Mouse (Mus musculus) heart, postnatal 0 days (tissue): Measurements from ENCODE around the gene Itch. TPM values are rescaled to one million over a fixed set of nuclear protein-coding genes. Genes with fewer than 3 reads are reported as not detected.

Experiments used
- ATAC-seq: fragments of 200-750 bp; cut with Nextera tagmentation; 2 replicates; pipeline ENCODE4 v1.8.0; 2017; ENCODE audit warnings: low read depth, moderate number of reproducible peaks, moderate library complexity; ENCODE audit not compliant: insufficient read depth
- DNase-seq: peaks from one replicate; pipeline ENCODE4 v3.0.0-alpha.2; 2016; ENCODE audit warnings: low spot score
- H3K27ac ChIP-seq: fragments of 300-500 bp; sonication (generic); 2 replicates; pipeline ENCODE4 v1.5.1; 2014; ENCODE audit warnings: low read depth, mild to moderate bottlenecking
- H3K27me3 ChIP-seq: fragments of 300-500 bp; sonication (generic); 2 replicates; pipeline ENCODE4 v1.6.1; 2014; ENCODE audit warnings: low read length, mixed read lengths; ENCODE audit not compliant: control insufficient read depth, insufficient read depth
- H3K36me3 ChIP-seq: fragments of 300-500 bp; sonication (generic); replicated peaks from 2 replicates; pipeline ENCODE4 v1.6.1; 2014; ENCODE audit warnings: low read length, mixed read lengths; ENCODE audit not compliant: control insufficient read depth, insufficient read depth
- H3K4me1 ChIP-seq: fragments of 300-500 bp; sonication (generic); 2 replicates; pipeline ENCODE4 v1.6.1; 2014; ENCODE audit warnings: antibody characterized with exemption; ENCODE audit not compliant: control insufficient read depth, insufficient read depth
- H3K4me2 ChIP-seq: fragments of 300-500 bp; sonication (generic); 2 replicates; pipeline ENCODE4 v1.6.1; 2014; ENCODE audit warnings: low read depth, mild to moderate bottlenecking, low read length, moderate library complexity
- H3K4me3 ChIP-seq: fragments of 300-500 bp; sonication (generic); 2 replicates; pipeline ENCODE4 v1.5.1; 2014; ENCODE audit warnings: low read depth, low read length
- H3K9ac ChIP-seq: fragments of 300-500 bp; sonication (generic); replicated peaks from 2 replicates; pipeline ENCODE4 v1.6.1; 2014; ENCODE audit warnings: low read depth, low read length, mixed read lengths
- H3K9me3 ChIP-seq: fragments of 300-500 bp; sonication (generic); replicated peaks from 2 replicates; pipeline ENCODE4 v1.6.1; 2016; ENCODE audit warnings: low read length; ENCODE audit not compliant: control insufficient read depth
- CTCF ChIP-seq: IDR thresholded peaks from 2 replicates; pipeline ENCODE4 v1.5.1; 2016; ENCODE audit warnings: antibody characterized with exemption, control low read depth, low read depth
- EP300 ChIP-seq: IDR thresholded peaks from 2 replicates; pipeline ENCODE4 v1.6.1; 2016; ENCODE audit warnings: antibody characterized with exemption, low read depth
- WGBS: fragments of 180-500 bp; shearing (Covaris S2); extraction: QIAGEN DNeasy Blood & Tissue Kit; methylation state at CpG from one replicate; pipeline ENCODE4 v1.1.7; 2014; 5-methylcytosine and 5-hydroxymethylcytosine counted together
- polyA plus RNA-seq: library from polyadenylated mRNA; unstranded; fragments of >200 nt; fragmentation: Nextera tagmentation; extraction: Ambion mirVana; gene quantifications from 2 replicates; pipeline ENCODE4 v1.2.1, GENCODE M21; 2015
- total RNA-seq: library from RNA; depleted of rRNA; stranded (reverse); fragments of >200 nt; gene quantifications from 2 replicates; pipeline ENCODE4 v1.2.3, GENCODE M21; 2014; ENCODE audit warnings: low replicate concordance

Gene Itch
- total and polyA plus RNA-seq, 2 experiments from 2014 or later = 20.5 to 31.9 TPM

DNA sequence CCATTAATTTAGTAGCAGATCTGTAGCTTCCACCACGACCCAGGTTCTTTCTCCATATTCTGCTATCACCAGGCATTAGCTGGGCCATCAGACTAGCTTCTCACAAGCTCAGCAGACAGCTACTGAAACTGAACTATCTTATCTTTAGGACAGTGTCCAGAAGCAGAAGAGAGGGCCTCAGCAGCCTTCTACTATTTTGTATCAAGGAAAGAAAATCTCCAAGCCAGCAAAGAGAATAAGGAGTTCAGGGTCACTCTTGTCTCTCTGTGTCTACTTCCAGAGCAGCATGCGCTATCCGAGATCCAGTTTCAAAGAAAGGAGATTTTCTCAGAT lies 41.6 kb upstream of the Itch start:
- no peaks in the 10 kb centered on the region for H3K36me3 ChIP-seq
- ATAC-seq (no peak), DNase-seq (no peak)
- no peak overlapping the region for H3K4me3 ChIP-seq
- TF ChIP-seq EP300 (no peak), CTCF (no peak)
- 62% methylated on average over 3 of the region's 3 CpGs for WGBS
- H3K9me3 ChIP-seq = no peaks in the 10 kb centered on the region
- no peaks in the 10 kb centered on the region for H3K27me3 ChIP-seq
- no peak overlapping the region for H3K9ac ChIP-seq
- no peak overlapping the region for H3K27ac ChIP-seq
- no peaks in the 10 kb centered on the region for H3K4me1 ChIP-seq
- H3K4me2 ChIP-seq = no peak overlapping the region

DNA sequence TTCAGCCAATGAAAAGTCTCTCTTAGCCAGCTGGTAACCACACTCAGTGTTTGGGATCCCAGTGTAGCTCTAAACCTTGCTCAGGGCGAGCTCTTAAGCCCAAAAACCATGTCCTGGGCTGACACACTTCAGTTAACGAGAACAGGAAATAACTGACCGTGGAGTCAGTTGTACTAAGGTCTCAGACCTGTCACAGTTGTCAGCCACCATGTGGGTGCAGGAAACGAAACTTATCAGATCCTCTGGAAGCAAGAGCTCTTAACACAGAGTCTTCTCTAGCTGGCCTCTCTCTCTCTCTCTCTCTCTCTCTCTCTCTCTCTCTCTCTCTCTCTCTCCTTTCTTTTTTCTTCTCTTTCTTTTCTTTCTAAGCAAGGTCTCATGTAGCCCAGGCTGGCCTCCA lies 39.9 kb upstream of the Itch start:
- ATAC-seq (no peak), DNase-seq (no peak)
- Histone ChIP-seq H3K9me3 (no peaks in the 10 kb centered on the region), H3K9ac (no peak overlapping the region), H3K27me3 (no peaks in the 10 kb centered on the region), H3K4me2 (no peak overlapping the region), H3K4me3 (no peak overlapping the region), H3K36me3 (no peaks in the 10 kb centered on the region), H3K27ac (no peak overlapping the region), H3K4me1 (no peaks in the 10 kb centered on the region)
- WGBS = 17% methylated on average over 4 of the region's 4 CpGs
- TF ChIP-seq EP300 (no peak), CTCF (no peak)

DNA sequence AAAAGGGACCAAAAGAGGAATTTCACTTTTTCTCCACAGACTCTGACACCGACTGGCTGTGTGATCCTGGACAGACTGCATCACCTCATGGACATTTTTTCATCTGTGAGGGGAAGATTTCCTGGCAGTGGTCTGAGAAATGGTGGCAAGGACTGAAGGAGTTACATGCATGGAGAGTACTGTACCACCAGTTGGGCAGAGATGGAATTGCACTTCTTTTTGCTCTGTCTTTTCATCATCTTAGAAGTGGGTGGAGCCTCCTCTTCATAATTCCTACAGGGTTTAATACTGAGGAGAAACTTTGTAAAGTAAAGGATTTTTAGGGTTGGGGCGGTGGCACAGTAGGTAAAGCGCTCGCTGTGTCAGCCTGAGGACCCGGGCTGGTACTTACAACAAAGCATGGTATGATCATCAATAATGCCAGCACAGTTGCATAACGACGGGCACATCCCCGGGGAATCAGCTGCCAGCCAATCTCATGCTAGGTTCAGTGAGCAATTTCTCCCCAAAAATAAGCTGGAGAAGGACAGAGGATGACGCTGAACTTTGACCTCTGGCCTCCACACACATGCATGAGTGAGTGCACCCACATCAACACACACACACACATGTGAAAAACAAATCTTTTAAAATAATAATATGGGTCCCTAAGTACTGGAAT lies 34.5 kb upstream of the Itch start:
- no peaks in the 10 kb centered on the region for H3K4me1 ChIP-seq
- H3K27me3 ChIP-seq = no peaks in the 10 kb centered on the region
- no peak overlapping the region for H3K27ac ChIP-seq
- no peak overlapping the region for H3K4me2 ChIP-seq
- no peaks in the 10 kb centered on the region for H3K36me3 ChIP-seq
- no peak for TF ChIP-seq EP300
- 0 out of 2 replicates have a peak, but pooled peaks have one; percentile 4 for TF ChIP-seq CTCF
- no peak overlapping the region for H3K4me3 ChIP-seq
- ATAC-seq (no peak), DNase-seq (no peak)
- H3K9me3 ChIP-seq = no peaks in the 10 kb centered on the region
- no peak overlapping the region for H3K9ac ChIP-seq
- 90% methylated on average over 9 of the region's 9 CpGs for WGBS

DNA sequence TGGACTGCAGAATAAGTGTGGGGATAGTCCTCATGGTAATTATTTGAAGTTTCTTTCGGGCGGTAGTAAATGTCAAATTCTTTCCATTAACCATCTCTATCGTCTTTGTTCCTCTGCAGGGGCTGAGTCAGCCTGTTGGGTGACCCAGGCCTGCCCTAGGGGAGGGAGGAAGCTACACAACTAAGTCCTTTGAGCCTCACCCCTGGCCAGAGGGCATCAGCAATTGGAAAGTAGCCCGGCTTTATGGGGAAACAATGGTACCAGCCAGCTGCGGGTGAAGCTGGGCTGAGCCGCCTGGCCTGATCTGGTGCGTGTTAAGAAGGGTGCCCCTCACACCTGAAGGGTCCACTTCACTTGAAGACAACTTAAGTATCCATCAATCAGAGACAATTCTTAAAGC lies 33.9 kb upstream of the Itch start:
- Histone ChIP-seq H3K4me1 (no peaks in the 10 kb centered on the region), H3K4me2 (no peak overlapping the region), H3K9ac (no peak overlapping the region), H3K36me3 (no peaks in the 10 kb centered on the region), H3K9me3 (no peaks in the 10 kb centered on the region), H3K27ac (no peak overlapping the region), H3K27me3 (no peaks in the 10 kb centered on the region), H3K4me3 (no peak overlapping the region)
- WGBS = 50% methylated on average over 7 of the region's 7 CpGs
- no peak for TF ChIP-seq EP300
- no peak for TF ChIP-seq CTCF
- ATAC-seq = peak; percentile 30; the same call in 1 of the 2 replicates
- no peak for DNase-seq

DNA sequence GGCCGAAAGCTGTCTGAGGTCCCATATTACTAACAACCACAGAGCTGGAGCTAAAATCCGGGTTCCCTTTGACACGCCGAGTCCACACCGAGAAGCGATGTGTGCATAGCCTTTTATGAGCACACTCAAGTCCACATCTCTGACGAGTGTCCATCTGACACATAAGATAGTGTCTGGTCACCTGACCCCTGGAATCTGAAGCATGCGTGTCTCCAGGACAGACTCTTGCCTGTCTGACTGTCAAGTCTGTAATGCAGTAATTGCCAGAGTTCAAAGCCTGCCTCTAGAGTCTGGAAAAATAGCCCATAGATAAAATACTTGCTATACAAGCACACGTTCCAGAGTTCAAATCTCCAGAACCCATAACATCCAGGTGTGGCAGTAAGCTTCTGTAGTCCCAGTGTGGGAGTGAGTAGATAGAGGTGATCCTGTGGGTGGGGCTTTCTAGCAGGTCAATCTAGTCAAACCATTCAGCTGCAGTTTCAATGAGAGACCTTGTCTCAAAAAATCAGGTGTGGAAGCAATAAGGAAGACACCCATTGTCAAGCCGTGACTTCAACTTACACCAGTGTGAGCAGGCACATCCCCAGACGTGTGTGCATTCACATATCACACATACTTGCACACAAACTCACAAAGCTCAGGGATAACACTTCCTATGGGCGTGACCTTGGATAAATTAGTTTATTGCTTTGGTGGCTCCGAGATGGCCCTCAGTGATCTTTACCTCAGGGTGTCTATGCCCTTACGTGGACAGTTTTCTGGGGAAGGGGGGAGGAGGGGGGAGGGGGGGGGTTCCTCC lies 33.1 kb upstream of the Itch start:
- Histone ChIP-seq H3K27me3 (no peaks in the 10 kb centered on the region), H3K9me3 (no peaks in the 10 kb centered on the region), H3K36me3 (no peaks in the 10 kb centered on the region), H3K4me2 (no peak overlapping the region), H3K27ac (no peak overlapping the region), H3K9ac (no peak overlapping the region), H3K4me1 (no peaks in the 10 kb centered on the region), H3K4me3 (no peak overlapping the region)
- no peak for DNase-seq
- WGBS = 53% methylated on average over 14 of the region's 14 CpGs
- TF ChIP-seq EP300 = no peak
- no peak for TF ChIP-seq CTCF
- peak; percentile 55; the same call in 1 of the 2 replicates for ATAC-seq
